Mouse (Mus musculus): Measurements from ENCODE around the gene Amacr. TPM values are rescaled to one million over a fixed set of nuclear protein-coding genes. Genes with fewer than 3 reads are reported as not detected.
"Not testable (repeated sequence)": the region's sequence is repeated elsewhere in the genome, so short reads cannot be mapped to it uniquely, and the experiment has no call there.

The Amacr gene
- polyA plus RNA-seq, 1 experiment from 2014 or later: 12.9 TPM

- no peaks in the 10 kb centered on the region for H3K36me3 ChIP-seq (ENCODE audit: control insufficient read depth, insufficient read depth, low read length)
- H3K4me2 ChIP-seq (replicated peaks; ENCODE audit: low read depth): no peak overlapping the region
- H3K4me3 ChIP-seq (ENCODE audit: low read depth, low read length): no peak overlapping the region
- no peaks in the 10 kb centered on the region for H3K27me3 ChIP-seq (ENCODE audit: control insufficient read depth, insufficient read depth, low read length)
- H3K27ac ChIP-seq (replicated peaks): no peak overlapping the region
- DNase-seq (ENCODE audit: low spot score): no peak
- WGBS: 62% methylated on average over 2 of the region's 2 CpGs
- no peak for TF ChIP-seq EP300 (optimal IDR thresholded peaks at IDR 0.05)
- TF ChIP-seq CTCF (IDR thresholded peaks at IDR 0.05; ENCODE audit: low read depth): no peak
- H3K9me3 ChIP-seq (ENCODE audit: control insufficient read depth, low read length): no peaks in the 10 kb centered on the region
- H3K9ac ChIP-seq (ENCODE audit: low read length): no peak overlapping the region
- H3K4me1 ChIP-seq (replicated peaks; ENCODE audit: control insufficient read depth, insufficient read depth): 0 out of 2 replicates have a peak, but pooled peaks cover 2% of the 10 kb centered on the region
- ATAC-seq (ENCODE audit: low FRiP score, low TSS enrichment): no peak
These were observed 844 bp upstream of the Amacr start for GRCm38 (mm10) chr15:10980712-10981111.

- H3K4me1 ChIP-seq (replicated peaks; ENCODE audit: control insufficient read depth, insufficient read depth): 0 out of 2 replicates have a peak, but pooled peaks cover 2% of the 10 kb centered on the region
- H3K4me3 ChIP-seq (ENCODE audit: low read depth, low read length): peak overlapping the region; percentile 68
- ATAC-seq (ENCODE audit: low FRiP score, low TSS enrichment) (no peak), DNase-seq (ENCODE audit: low spot score) (no peak)
- no peaks in the 10 kb centered on the region for H3K9me3 ChIP-seq (ENCODE audit: control insufficient read depth, low read length)
- H3K36me3 ChIP-seq (ENCODE audit: control insufficient read depth, insufficient read depth, low read length): 0 out of 2 replicates have a peak, but pooled peaks cover 2% of the 10 kb centered on the region
- TF ChIP-seq EP300 (optimal IDR thresholded peaks at IDR 0.05): no peak
- TF ChIP-seq CTCF (IDR thresholded peaks at IDR 0.05; ENCODE audit: low read depth): no peak
- WGBS: 4% methylated on average over 6 of the region's 6 CpGs
- peak overlapping the region; percentile 71 for H3K4me2 ChIP-seq (replicated peaks; ENCODE audit: low read depth)
- peak overlapping the region; percentile 86 for H3K27ac ChIP-seq (replicated peaks)
- peak overlapping the region; percentile 71 for H3K9ac ChIP-seq (ENCODE audit: low read length)
- no peaks in the 10 kb centered on the region for H3K27me3 ChIP-seq (ENCODE audit: control insufficient read depth, insufficient read depth, low read length)
These were observed 494 bp downstream of the Amacr start for GRCm38 (mm10) chr15:10982064-10982435.

GRCm38 (mm10) chr15:10985756-10986155, 4.2 kb downstream of the Amacr start:
- no peak overlapping the region for H3K9ac ChIP-seq (ENCODE audit: low read length)
- peak; percentile 20 for DNase-seq (ENCODE audit: low spot score)
- 0 out of 2 replicates have a peak, but pooled peaks cover 2% of the 10 kb centered on the region for H3K4me1 ChIP-seq (replicated peaks; ENCODE audit: control insufficient read depth, insufficient read depth)
- H3K4me2 ChIP-seq (replicated peaks; ENCODE audit: low read depth): no peak overlapping the region
- H3K36me3 ChIP-seq (ENCODE audit: control insufficient read depth, insufficient read depth, low read length): 0 out of 2 replicates have a peak, but pooled peaks cover 4% of the 10 kb centered on the region
- H3K9me3 ChIP-seq (ENCODE audit: control insufficient read depth, low read length): no peaks in the 10 kb centered on the region
- H3K27me3 ChIP-seq (ENCODE audit: control insufficient read depth, insufficient read depth, low read length): no peaks in the 10 kb centered on the region
- WGBS: 72% methylated on average over 6 of the region's 6 CpGs
- ATAC-seq (ENCODE audit: low FRiP score, low TSS enrichment): no peak
- no peak overlapping the region for H3K27ac ChIP-seq (replicated peaks)
- no peak for TF ChIP-seq CTCF (IDR thresholded peaks at IDR 0.05; ENCODE audit: low read depth)
- no peak for TF ChIP-seq EP300 (optimal IDR thresholded peaks at IDR 0.05)
- no peak overlapping the region for H3K4me3 ChIP-seq (ENCODE audit: low read depth, low read length)

GRCm38 (mm10) chr15:10986477-10986876, 4.9 kb downstream of the Amacr start:
- not testable (repeated sequence) for H3K27ac ChIP-seq (replicated peaks); H3K4me1 ChIP-seq (replicated peaks; ENCODE audit: control insufficient read depth, insufficient read depth); ATAC-seq (ENCODE audit: low FRiP score, low TSS enrichment); H3K9me3 ChIP-seq (ENCODE audit: control insufficient read depth, low read length); H3K4me3 ChIP-seq (ENCODE audit: low read depth, low read length); H3K4me2 ChIP-seq (replicated peaks; ENCODE audit: low read depth); H3K9ac ChIP-seq (ENCODE audit: low read length); DNase-seq (ENCODE audit: low spot score); H3K27me3 ChIP-seq (ENCODE audit: control insufficient read depth, insufficient read depth, low read length); H3K36me3 ChIP-seq (ENCODE audit: control insufficient read depth, insufficient read depth, low read length)
- WGBS: 79% methylated on average over 2 of the region's 2 CpGs

GRCm38 (mm10) chr15:10990411-10990810, 8.9 kb downstream of the Amacr start:
- H3K27ac ChIP-seq (replicated peaks): no peak overlapping the region
- DNase-seq (ENCODE audit: low spot score) (no peak), ATAC-seq (ENCODE audit: low FRiP score, low TSS enrichment) (no peak)
- WGBS: 31% methylated on average over 2 of the region's 2 CpGs
- no peak overlapping the region for H3K4me3 ChIP-seq (ENCODE audit: low read depth, low read length)
- no peaks in the 10 kb centered on the region for H3K27me3 ChIP-seq (ENCODE audit: control insufficient read depth, insufficient read depth, low read length)
- no peak overlapping the region for H3K4me2 ChIP-seq (replicated peaks; ENCODE audit: low read depth)
- H3K36me3 ChIP-seq (ENCODE audit: control insufficient read depth, insufficient read depth, low read length): 0 out of 2 replicates have a peak, but pooled peaks cover 4% of the 10 kb centered on the region
- no peak for TF ChIP-seq EP300 (optimal IDR thresholded peaks at IDR 0.05)
- TF ChIP-seq CTCF (IDR thresholded peaks at IDR 0.05; ENCODE audit: low read depth): 0 out of 2 replicates have a peak, but pooled peaks have one; percentile 7
- no peaks in the 10 kb centered on the region for H3K9me3 ChIP-seq (ENCODE audit: control insufficient read depth, low read length)
- no peak overlapping the region for H3K9ac ChIP-seq (ENCODE audit: low read length)
- no peaks in the 10 kb centered on the region for H3K4me1 ChIP-seq (replicated peaks; ENCODE audit: control insufficient read depth, insufficient read depth)

- no peak overlapping the region for H3K27ac ChIP-seq (replicated peaks)
- WGBS: 60% methylated on average over 1 of the region's 1 CpGs
- no peaks in the 10 kb centered on the region for H3K9me3 ChIP-seq (ENCODE audit: control insufficient read depth, low read length)
- no peak overlapping the region for H3K9ac ChIP-seq (ENCODE audit: low read length)
- ATAC-seq (ENCODE audit: low FRiP score, low TSS enrichment) (no peak), DNase-seq (ENCODE audit: low spot score) (no peak)
- H3K4me1 ChIP-seq (replicated peaks; ENCODE audit: control insufficient read depth, insufficient read depth): no peaks in the 10 kb centered on the region
- H3K27me3 ChIP-seq (ENCODE audit: control insufficient read depth, insufficient read depth, low read length): no peaks in the 10 kb centered on the region
- no peak overlapping the region for H3K4me2 ChIP-seq (replicated peaks; ENCODE audit: low read depth)
- no peak overlapping the region for H3K4me3 ChIP-seq (ENCODE audit: low read depth, low read length)
- 0 out of 2 replicates have a peak, but pooled peaks cover 4% of the 10 kb centered on the region for H3K36me3 ChIP-seq (ENCODE audit: control insufficient read depth, insufficient read depth, low read length)
- no peak for TF ChIP-seq EP300 (optimal IDR thresholded peaks at IDR 0.05)
- TF ChIP-seq CTCF (IDR thresholded peaks at IDR 0.05; ENCODE audit: low read depth): peak; percentile 47
These were observed 10.0 kb downstream of the Amacr start for GRCm38 (mm10) chr15:10991566-10991965.

Data from stomach, postnatal 0 days (tissue).